Mouse (Mus musculus): ENCODE data around the gene Lrwd1. TPM values are rescaled to one million over a fixed set of nuclear protein-coding genes. Genes with fewer than 3 reads are reported as not detected.
"Not testable (repeated sequence)": the region's sequence is repeated elsewhere in the genome, so short reads cannot be mapped to it uniquely, and the experiment has no call there.

Lrwd1 gene
- polyA plus RNA-seq, 1 experiment from 2014 or later: 48.1 TPM

- H3K4me3 ChIP-seq (ENCODE audit: low read depth, low read length); H3K36me3 ChIP-seq (ENCODE audit: control insufficient read depth, insufficient read depth, low read length); H3K9ac ChIP-seq (ENCODE audit: low read length); H3K9me3 ChIP-seq (ENCODE audit: control insufficient read depth, low read length); H3K4me2 ChIP-seq (ENCODE audit: low read depth, low read length, severe bottlenecking); H3K27me3 ChIP-seq (ENCODE audit: control insufficient read depth, insufficient read depth, low read length); H3K27ac ChIP-seq (ENCODE audit: low read depth, low read length); H3K4me1 ChIP-seq (replicated peaks; ENCODE audit: control insufficient read depth, insufficient read depth, low read length); DNase-seq (ENCODE audit: low spot score); ATAC-seq (replicated peaks; ENCODE audit: low FRiP score): not testable (repeated sequence)
- 31% methylated on average over 4 of the region's 4 CpGs for WGBS
Observed at GRCm38 (mm10) chr5:136113546-136113945, 22.3 kb downstream of the Lrwd1 start.

DNA sequence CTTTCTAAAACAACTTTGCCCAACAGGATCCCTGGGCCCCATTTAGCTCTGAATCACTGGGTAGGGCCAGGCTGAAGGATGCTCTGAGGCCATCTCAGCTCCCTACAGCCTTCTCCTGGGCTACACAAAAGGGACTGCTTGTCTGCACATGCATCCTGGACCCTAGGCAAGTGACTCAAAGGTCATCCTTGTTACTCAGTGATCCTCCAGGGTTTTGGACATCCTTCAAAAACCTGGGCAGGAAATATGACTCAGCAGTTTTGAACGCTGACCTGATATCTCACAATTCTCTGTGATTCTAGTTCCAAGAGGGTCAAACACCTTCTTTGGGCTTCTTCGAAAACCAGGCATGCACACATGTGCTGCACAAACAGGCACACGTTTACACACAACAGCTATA is 26.8 kb downstream of the Lrwd1 start:
- Histone ChIP-seq H3K4me1 (replicated peaks; ENCODE audit: control insufficient read depth, insufficient read depth, low read length) (no peaks in the 10 kb centered on the region), H3K36me3 (ENCODE audit: control insufficient read depth, insufficient read depth, low read length) (no peaks in the 10 kb centered on the region), H3K27ac (ENCODE audit: low read depth, low read length) (no peak overlapping the region), H3K27me3 (ENCODE audit: control insufficient read depth, insufficient read depth, low read length) (no peaks in the 10 kb centered on the region), H3K9ac (ENCODE audit: low read length) (no peak overlapping the region), H3K9me3 (ENCODE audit: control insufficient read depth, low read length) (no peaks in the 10 kb centered on the region), H3K4me3 (ENCODE audit: low read depth, low read length) (no peak overlapping the region), H3K4me2 (ENCODE audit: low read depth, low read length, severe bottlenecking) (no peak overlapping the region)
- no peak for DNase-seq (ENCODE audit: low spot score)
- no peak for ATAC-seq (replicated peaks; ENCODE audit: low FRiP score)
- WGBS: 85% methylated on average over 3 of the region's 3 CpGs

DNA sequence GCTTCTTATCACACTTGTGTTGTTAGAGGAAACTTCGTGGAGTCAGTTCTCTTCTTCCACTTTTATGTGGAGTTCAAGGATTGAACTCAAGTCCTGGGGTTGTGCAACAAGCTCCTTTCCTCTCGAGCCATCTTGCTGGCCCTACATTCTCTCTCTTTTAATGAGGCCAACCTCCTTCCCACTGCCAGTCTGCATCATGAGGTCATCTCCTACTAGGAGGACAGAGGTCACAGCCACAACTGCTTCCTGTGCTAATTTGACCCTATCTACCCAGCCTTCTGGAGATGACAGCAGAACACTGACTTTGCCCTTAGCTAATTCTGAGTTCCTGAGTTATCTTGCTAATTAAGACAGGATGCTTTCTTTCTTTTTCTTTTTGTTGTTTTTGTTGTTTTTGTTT is 27.4 kb downstream of the Lrwd1 start:
- WGBS: 53% methylated on average over 2 of the region's 2 CpGs

DNA sequence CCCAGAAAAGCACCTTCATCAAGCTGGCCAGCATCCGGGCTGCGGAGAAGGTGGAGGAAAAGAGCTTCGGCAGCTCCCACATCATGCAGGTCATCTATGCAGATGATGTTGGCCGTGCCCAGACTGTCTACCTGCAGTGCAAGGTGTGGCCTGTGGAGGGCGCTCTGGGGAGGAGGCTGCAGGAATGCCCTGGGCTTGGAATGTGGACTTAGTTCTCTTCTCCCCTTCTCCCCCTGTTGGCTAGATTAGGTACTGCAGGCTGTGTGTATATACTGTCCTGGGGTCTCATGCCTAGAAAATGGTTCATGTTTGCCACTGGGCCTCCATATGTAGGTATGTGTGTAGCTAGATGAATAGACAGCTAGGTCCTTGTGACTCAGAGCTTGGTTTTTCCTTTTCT is 31.4 kb downstream of the Lrwd1 start:
- WGBS: 90% methylated on average over 5 of the region's 5 CpGs
- Histone ChIP-seq H3K4me2 (ENCODE audit: low read depth, low read length, severe bottlenecking) (no peak overlapping the region), H3K36me3 (ENCODE audit: control insufficient read depth, insufficient read depth, low read length) (no peaks in the 10 kb centered on the region), H3K27me3 (ENCODE audit: control insufficient read depth, insufficient read depth, low read length) (peaks cover 5% of the 10 kb centered on the region; the same call in 1 of the 2 replicates), H3K27ac (ENCODE audit: low read depth, low read length) (no peak overlapping the region), H3K9me3 (ENCODE audit: control insufficient read depth, low read length) (no peaks in the 10 kb centered on the region), H3K4me1 (replicated peaks; ENCODE audit: control insufficient read depth, insufficient read depth, low read length) (0 out of 2 replicates have a peak, but pooled peaks cover 1% of the 10 kb centered on the region), H3K9ac (ENCODE audit: low read length) (no peak overlapping the region), H3K4me3 (ENCODE audit: low read depth, low read length) (no peak overlapping the region)
- DNase-seq (ENCODE audit: low spot score) (peak; percentile 61), ATAC-seq (replicated peaks; ENCODE audit: low FRiP score) (no peak)

More for the DNA sequence above, 27.4 kb downstream of the Lrwd1 start:
- no peak overlapping the region for H3K27ac ChIP-seq (ENCODE audit: low read depth, low read length)
- H3K36me3 ChIP-seq (ENCODE audit: control insufficient read depth, insufficient read depth, low read length): no peaks in the 10 kb centered on the region
- no peaks in the 10 kb centered on the region for H3K9me3 ChIP-seq (ENCODE audit: control insufficient read depth, low read length)
- no peak overlapping the region for H3K9ac ChIP-seq (ENCODE audit: low read length)
- H3K4me3 ChIP-seq (ENCODE audit: low read depth, low read length): no peak overlapping the region
- H3K4me1 ChIP-seq (replicated peaks; ENCODE audit: control insufficient read depth, insufficient read depth, low read length): no peaks in the 10 kb centered on the region
- no peak for DNase-seq (ENCODE audit: low spot score)
- H3K4me2 ChIP-seq (ENCODE audit: low read depth, low read length, severe bottlenecking): no peak overlapping the region
- 0 out of 2 replicates have a peak, but pooled peaks cover 3% of the 10 kb centered on the region for H3K27me3 ChIP-seq (ENCODE audit: control insufficient read depth, insufficient read depth, low read length)
- ATAC-seq (replicated peaks; ENCODE audit: low FRiP score): no peak

- 5% methylated on average over 41 of the region's 41 CpGs for WGBS
- Histone ChIP-seq H3K4me3 (ENCODE audit: low read depth, low read length) (peak overlapping the region; percentile 22), H3K27ac (ENCODE audit: low read depth, low read length) (no peak overlapping the region), H3K27me3 (ENCODE audit: control insufficient read depth, insufficient read depth, low read length) (peaks cover 5% of the 10 kb centered on the region; the same call in 1 of the 2 replicates), H3K4me2 (ENCODE audit: low read depth, low read length, severe bottlenecking) (peak overlapping the region; percentile 59), H3K9me3 (ENCODE audit: control insufficient read depth, low read length) (no peaks in the 10 kb centered on the region), H3K36me3 (ENCODE audit: control insufficient read depth, insufficient read depth, low read length) (no peaks in the 10 kb centered on the region), H3K4me1 (replicated peaks; ENCODE audit: control insufficient read depth, insufficient read depth, low read length) (0 out of 2 replicates have a peak, but pooled peaks cover 1% of the 10 kb centered on the region), H3K9ac (ENCODE audit: low read length) (peak overlapping the region; percentile 21)
- peak; percentile 90 for ATAC-seq (replicated peaks; ENCODE audit: low FRiP score)
- peak; percentile 88 for DNase-seq (ENCODE audit: low spot score)
Observed at GRCm38 (mm10) chr5:136102099-136102820, 33.6 kb downstream of the Lrwd1 start.

DNA sequence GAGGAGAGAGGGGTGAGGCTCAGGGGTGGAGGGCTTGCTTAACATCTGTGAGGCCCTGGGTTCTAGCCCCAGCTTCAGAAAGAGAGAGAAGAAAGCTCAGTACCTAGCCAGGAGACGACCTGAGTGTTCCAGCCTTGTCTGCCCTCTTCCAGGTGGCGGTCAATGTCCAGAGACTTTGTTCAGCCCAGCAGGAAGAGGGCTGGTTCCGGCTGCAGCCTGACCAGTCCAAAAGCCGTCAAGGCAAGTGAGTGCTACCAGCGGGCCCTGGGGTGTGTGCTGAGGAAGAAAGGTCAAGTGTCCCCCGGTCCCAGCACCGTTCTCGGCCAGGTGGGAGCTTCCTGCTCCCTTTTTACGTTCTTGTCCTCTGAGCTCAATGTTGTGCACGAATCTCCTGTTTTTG is 37.3 kb downstream of the Lrwd1 start:
- DNase-seq (ENCODE audit: low spot score): no peak
- Histone ChIP-seq H3K4me2 (ENCODE audit: low read depth, low read length, severe bottlenecking) (no peak overlapping the region), H3K4me1 (replicated peaks; ENCODE audit: control insufficient read depth, insufficient read depth, low read length) (0 out of 2 replicates have a peak, but pooled peaks cover 1% of the 10 kb centered on the region), H3K4me3 (ENCODE audit: low read depth, low read length) (no peak overlapping the region), H3K27me3 (ENCODE audit: control insufficient read depth, insufficient read depth, low read length) (peaks cover 3% of the 10 kb centered on the region; the same call in 1 of the 2 replicates), H3K9me3 (ENCODE audit: control insufficient read depth, low read length) (no peaks in the 10 kb centered on the region), H3K36me3 (ENCODE audit: control insufficient read depth, insufficient read depth, low read length) (no peaks in the 10 kb centered on the region), H3K27ac (ENCODE audit: low read depth, low read length) (no peak overlapping the region), H3K9ac (ENCODE audit: low read length) (no peak overlapping the region)
- 85% methylated on average over 10 of the region's 10 CpGs for WGBS
- ATAC-seq (replicated peaks; ENCODE audit: low FRiP score): no peak

GRCm38 (mm10) chr5:136095089-136095488 is 40.8 kb downstream of the Lrwd1 start:
- ATAC-seq (replicated peaks; ENCODE audit: low FRiP score) (no peak), DNase-seq (ENCODE audit: low spot score) (no peak)
- H3K27me3 ChIP-seq (ENCODE audit: control insufficient read depth, insufficient read depth, low read length): no peaks in the 10 kb centered on the region
- H3K4me2 ChIP-seq (ENCODE audit: low read depth, low read length, severe bottlenecking): no peak overlapping the region
- no peak overlapping the region for H3K27ac ChIP-seq (ENCODE audit: low read depth, low read length)
- no peaks in the 10 kb centered on the region for H3K9me3 ChIP-seq (ENCODE audit: control insufficient read depth, low read length)
- H3K4me1 ChIP-seq (replicated peaks; ENCODE audit: control insufficient read depth, insufficient read depth, low read length): no peaks in the 10 kb centered on the region
- no peaks in the 10 kb centered on the region for H3K36me3 ChIP-seq (ENCODE audit: control insufficient read depth, insufficient read depth, low read length)
- H3K4me3 ChIP-seq (ENCODE audit: low read depth, low read length): no peak overlapping the region
- 72% methylated on average over 7 of the region's 7 CpGs for WGBS
- no peak overlapping the region for H3K9ac ChIP-seq (ENCODE audit: low read length)

- H3K9ac ChIP-seq (ENCODE audit: low read length): no peak overlapping the region
- H3K36me3 ChIP-seq (ENCODE audit: control insufficient read depth, insufficient read depth, low read length): no peaks in the 10 kb centered on the region
- no peaks in the 10 kb centered on the region for H3K9me3 ChIP-seq (ENCODE audit: control insufficient read depth, low read length)
- H3K4me3 ChIP-seq (ENCODE audit: low read depth, low read length): no peak overlapping the region
- no peak for DNase-seq (ENCODE audit: low spot score)
- no peak for ATAC-seq (replicated peaks; ENCODE audit: low FRiP score)
- no peak overlapping the region for H3K4me2 ChIP-seq (ENCODE audit: low read depth, low read length, severe bottlenecking)
- no peaks in the 10 kb centered on the region for H3K4me1 ChIP-seq (replicated peaks; ENCODE audit: control insufficient read depth, insufficient read depth, low read length)
- no peaks in the 10 kb centered on the region for H3K27me3 ChIP-seq (ENCODE audit: control insufficient read depth, insufficient read depth, low read length)
- no peak overlapping the region for H3K27ac ChIP-seq (ENCODE audit: low read depth, low read length)
- WGBS: 68% methylated on average over 8 of the region's 8 CpGs
Observed at GRCm38 (mm10) chr5:136094249-136095010, 41.4 kb downstream of the Lrwd1 start.

All from forebrain, embryonic 11.5 days (tissue).